25 mouse cellular contexts compared by ENCODE assay signal in the genomic region with DNA sequence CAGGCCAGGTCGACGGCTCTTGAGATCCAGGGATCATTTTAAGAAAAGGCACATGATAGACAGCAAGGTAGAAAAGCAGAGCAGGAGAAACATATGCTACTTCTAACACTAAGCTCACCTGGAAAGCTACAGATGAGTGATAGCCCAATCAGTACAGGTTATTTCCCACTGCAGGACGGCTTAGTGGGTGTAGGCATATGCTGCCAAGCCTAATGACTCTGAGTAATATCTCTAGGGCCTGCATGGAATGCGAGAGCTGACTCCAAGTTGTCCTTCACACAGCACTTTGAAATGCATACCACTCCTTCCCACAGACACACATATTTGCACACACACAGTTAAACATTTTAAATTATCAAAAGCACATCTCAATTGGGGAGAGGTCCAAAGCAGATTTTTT. TPM values are rescaled to one million over a fixed set of nuclear protein-coding genes. Genes with fewer than 3 reads are reported as not detected.
DNase-seq lines count a peak whose midpoint lies in the region; ATAC-seq and TF ChIP-seq lines count a peak whose summit lies in the region.
"Had no signal": no experiment of that assay in that cellular context is flagged by ENCODE, and none has a peak within 500 bp of the region (broad histone marks: within the 10 kb centered on the region; RNA-seq: fewer than 3 reads in every experiment).

No protein-coding gene starts in this region.

- intact Hi-C loops in heart, postnatal 14 days (cut with DNase I) = no loop called here

- no peak for DNase-seq in heart, postnatal 14 days
- DNase-seq in hindbrain, embryonic 10.5 days (ENCODE audit: low spot score) = no peak
- peak; percentile 16 for DNase-seq in lung, postnatal 25 days (ENCODE audit: low spot score)
- no peak for DNase-seq in lung, adult 2 months
- no peak for DNase-seq in adrenal gland, adult 2 months
- DNase-seq: adrenal gland, postnatal 14 days; B cell, adult 2 months; cerebellum, adult 11-12 months; cerebellum, adult 9-10 months; cerebellum, postnatal 36 days; gastrocnemius, adult 2 months; gastrocnemius, postnatal 25 days; kidney, adult 8-10 months had no signal

- TF ChIP-seq POLR2A in lung, adult 2 months (IDR thresholded peaks at IDR 0.05; ENCODE audit: borderline replicate concordance, extremely low read depth, low read depth, low read length) = no peak

- H3K4me3 ChIP-seq in heart, embryonic 15.5 days = no peak overlapping the region
- no peak overlapping the region for H3K4me3 ChIP-seq in hindbrain, embryonic 15.5 days
- no peak overlapping the region for H3K4me3 ChIP-seq in hindbrain, embryonic 10.5 days
- no peak overlapping the region for H3K4me3 ChIP-seq in lung, adult 2 months (replicated peaks; ENCODE audit: extremely low read depth, low read depth, low read length)
- H3K4me3 ChIP-seq: embryonic facial prominence, embryonic 13.5 days; forebrain, embryonic 10.5 days; gastrocnemius, adult 2 months had no signal

- whole genome bisulfite sequencing in heart, embryonic 15.5 days = 55% methylated on average over 4 of the region's 4 CpGs
- WGBS in hindbrain, embryonic 15.5 days = 83% methylated on average over 4 of the region's 4 CpGs
- WGBS in hindbrain, embryonic 10.5 days = 87% methylated on average over 4 of the region's 4 CpGs
- WGBS in lung, adult 2 months = 58% methylated on average over 4 of the region's 4 CpGs

- ATAC-seq in heart, embryonic 15.5 days (replicated peaks; ENCODE audit: insufficient number of reproducible peaks, insufficient read depth, low FRiP score, low read depth) = no peak
- 0 out of 2 replicates have a peak, but pooled peaks have one; percentile 30 for ATAC-seq in hindbrain, embryonic 15.5 days (ENCODE audit: low FRiP score, low read depth)
- 0 out of 2 replicates have a peak, but pooled peaks have one; percentile 30 for ATAC-seq in erythroid progenitor cell, adult 5-6 weeks (replicated peaks; ENCODE audit: low FRiP score, poor library complexity, severe bottlenecking)
- ATAC-seq: CD4-positive, CD25-positive, alpha-beta regulatory T cell, adult 4 months; forebrain, embryonic 14.5 days; inflammation-experienced regulatory T-cells, adult 6 months; intestine, postnatal 0 days had no signal

- peak overlapping the region; percentile 14 for H3K27ac ChIP-seq in heart, embryonic 15.5 days
- H3K27ac ChIP-seq in hindbrain, embryonic 15.5 days (replicated peaks) = no peak overlapping the region
- no peak overlapping the region for H3K27ac ChIP-seq in hindbrain, embryonic 10.5 days
- H3K27ac ChIP-seq: embryonic facial prominence, embryonic 13.5 days; forebrain, embryonic 10.5 days; gastrocnemius, adult 2 months; hindbrain, embryonic 14.5 days had no signal

- H3K36me3 ChIP-seq in heart, embryonic 15.5 days = peaks cover 71% of the 10 kb centered on the region
- H3K36me3 ChIP-seq in hindbrain, embryonic 15.5 days = peaks cover 74% of the 10 kb centered on the region
- peaks cover 97% of the 10 kb centered on the region for H3K36me3 ChIP-seq in hindbrain, embryonic 10.5 days

- no peaks in the 10 kb centered on the region for H3K9me3 ChIP-seq in heart, embryonic 15.5 days (replicated peaks)
- H3K9me3 ChIP-seq in hindbrain, embryonic 15.5 days = no peaks in the 10 kb centered on the region
- H3K9me3 ChIP-seq in hindbrain, embryonic 10.5 days = no peaks in the 10 kb centered on the region
- H3K9me3 ChIP-seq: embryonic facial prominence, embryonic 13.5 days; forebrain, embryonic 10.5 days; G1E had no signal

- H3K4me1 ChIP-seq in heart, embryonic 15.5 days (replicated peaks) = peaks cover 8% of the 10 kb centered on the region
- no peaks in the 10 kb centered on the region for H3K4me1 ChIP-seq in hindbrain, embryonic 15.5 days (replicated peaks)
- no peaks in the 10 kb centered on the region for H3K4me1 ChIP-seq in hindbrain, embryonic 10.5 days (replicated peaks)
- no peaks in the 10 kb centered on the region for H3K4me1 ChIP-seq in lung, adult 2 months (ENCODE audit: control insufficient read depth, insufficient read depth, low read length)
- H3K4me1 ChIP-seq: embryonic facial prominence, embryonic 13.5 days; forebrain, embryonic 10.5 days had no signal

- H3K9ac ChIP-seq in heart, embryonic 15.5 days = no peak overlapping the region
- H3K9ac ChIP-seq in hindbrain, embryonic 15.5 days = no peak overlapping the region
- H3K9ac ChIP-seq: embryonic facial prominence, embryonic 13.5 days; hindbrain, embryonic 14.5 days had no signal

- TF ChIP-seq CTCF in lung, adult 2 months (IDR thresholded peaks at IDR 0.05; ENCODE audit: insufficient read depth, low read length) = no peak

- no peaks in the 10 kb centered on the region for H3K27me3 ChIP-seq in heart, embryonic 15.5 days
- H3K27me3 ChIP-seq in hindbrain, embryonic 15.5 days = no peaks in the 10 kb centered on the region
- H3K27me3 ChIP-seq in hindbrain, embryonic 10.5 days (ENCODE audit: insufficient read depth, poor library complexity, severe bottlenecking) = no peaks in the 10 kb centered on the region
- H3K27me3 ChIP-seq: embryonic facial prominence, embryonic 13.5 days had no signal

- no peak overlapping the region for H3K4me2 ChIP-seq in heart, embryonic 15.5 days
- H3K4me2 ChIP-seq in hindbrain, embryonic 15.5 days = no peak overlapping the region
- H3K4me2 ChIP-seq: embryonic facial prominence, embryonic 13.5 days; heart, embryonic 11.5 days; hindbrain, embryonic 14.5 days had no signal

RNA-seq across cellular contexts. Expression of a gene that starts 55.0 kb away (rescaled TPM):
- 62.5 and 71.8 TPM in 2 replicates for polyA plus RNA-seq in heart, embryonic 15.5 days (2015; fragmentation: Nextera tagmentation; extraction: Ambion mirVana)
- total RNA-seq in heart, postnatal 14 days (2021) = 10 to 100 TPM; 54.3 to 56.7 TPM
- 146 and 152 TPM in 2 replicates for polyA plus RNA-seq in hindbrain, embryonic 15.5 days (2015; fragmentation: Nextera tagmentation; extraction: Ambion mirVana)
- 92.9 and 96.0 TPM in 2 replicates for polyA plus RNA-seq in hindbrain, embryonic 10.5 days (2016; fragmentation: Nextera tagmentation; extraction: Ambion mirVana)
- polyA plus RNA-seq in lung, adult 2 months (2012; rRNA removed) = 22.2 and 22.9 TPM in 2 replicates
- total RNA-seq in erythroid progenitor cell, adult 5-6 weeks (2015; ENCODE audit: low replicate concordance) = 122 TPM in 2 replicates
- total RNA-seq in erythroid progenitor cell, adult 5-6 weeks (2017; ENCODE audit: low replicate concordance) = 145 and 184 TPM in 2 replicates
- 10 to 100 TPM; 59.1 to 67.9 TPM for total RNA-seq in adrenal gland, adult 2 months (2021)
- 12.5 and 16.7 TPM in 2 replicates for polyA plus RNA-seq in adrenal gland, adult 2 months (2012; rRNA removed)
